Mouse (Mus musculus) retina, postnatal 7 days (tissue): ENCODE measurements around the gene Macf1.
"Not testable (repeated sequence)": the region's sequence is repeated elsewhere in the genome, so short reads cannot be mapped to it uniquely, and the experiment has no call there.

Experiments used
- DNase-seq: peaks from one replicate; pipeline ENCODE4 v3.0.0-alpha.2; 2012; ENCODE audit warnings: low read depth, low spot score

Gene Macf1

GRCm38 (mm10) chr4:123446221-123446620, 237.9 kb downstream of the Macf1 start:
- DNase-seq = not testable (repeated sequence)

- no peak for DNase-seq
Observed at GRCm38 (mm10) chr4:123438414-123438813, 245.7 kb downstream of the Macf1 start.

- DNase-seq = no peak
Observed at GRCm38 (mm10) chr4:123433171-123433570, 251.0 kb downstream of the Macf1 start.

GRCm38 (mm10) chr4:123431936-123432335, 252.2 kb downstream of the Macf1 start:
- no peak for DNase-seq

GRCm38 (mm10) chr4:123427900-123428684, 256.1 kb downstream of the Macf1 start:
- DNase-seq = no peak

GRCm38 (mm10) chr4:123427271-123427899, 256.8 kb downstream of the Macf1 start:
- DNase-seq = no peak

- no peak for DNase-seq
Observed at GRCm38 (mm10) chr4:123426429-123427080, 257.6 kb downstream of the Macf1 start.

- no peak for DNase-seq
Observed at GRCm38 (mm10) chr4:123425672-123426272, 258.4 kb downstream of the Macf1 start.

GRCm38 (mm10) chr4:123424050-123424449, 260.1 kb downstream of the Macf1 start:
- DNase-seq = no peak

- DNase-seq = no peak
Observed at GRCm38 (mm10) chr4:123422828-123423227, 261.3 kb downstream of the Macf1 start.

- DNase-seq = no peak
Observed at GRCm38 (mm10) chr4:123418032-123418431, 266.1 kb downstream of the Macf1 start.

- DNase-seq = no peak
Observed at GRCm38 (mm10) chr4:123417478-123417877, 266.7 kb downstream of the Macf1 start.

- DNase-seq = no peak
Observed at GRCm38 (mm10) chr4:123416829-123417228, 267.3 kb downstream of the Macf1 start.

- DNase-seq = no peak
Observed at GRCm38 (mm10) chr4:123415566-123415965, 268.6 kb downstream of the Macf1 start.

GRCm38 (mm10) chr4:123413876-123414275, 270.3 kb downstream of the Macf1 start:
- DNase-seq = no peak

GRCm38 (mm10) chr4:123412981-123413380, 271.2 kb downstream of the Macf1 start:
- DNase-seq = no peak

- DNase-seq = no peak
Observed at GRCm38 (mm10) chr4:123412528-123412878, 271.7 kb downstream of the Macf1 start.

- DNase-seq = peak; percentile 90
Observed at GRCm38 (mm10) chr4:123411732-123412527, 272.2 kb downstream of the Macf1 start.

- no peak for DNase-seq
Observed at GRCm38 (mm10) chr4:123411006-123411731, 273.0 kb downstream of the Macf1 start.

GRCm38 (mm10) chr4:123409752-123410151, 274.4 kb downstream of the Macf1 start:
- DNase-seq = no peak
